Mouse (Mus musculus) embryonic fibroblast, embryonic 13.5 days (primary cell): Measurements from ENCODE around the gene Eva1b.

ENCODE experiments used
- CTCF ChIP-seq: IDR thresholded peaks from 2 replicates; pipeline ENCODE4 v1.5.1; 2011; ENCODE audit warnings: mild to moderate bottlenecking, control low read depth, low read length, moderate library complexity, borderline replicate concordance; ENCODE audit not compliant: insufficient read depth
- POLR2A ChIP-seq: IDR thresholded peaks from 2 replicates; pipeline ENCODE4 v1.6.1; 2011; ENCODE audit warnings: low read depth, mild to moderate bottlenecking, control low read depth, low read length, moderate library complexity

GRCm38 (mm10) chr4:126162544-126163066 lies 15.1 kb downstream of the Eva1b start:
- no peak for TF ChIP-seq CTCF
- peak; percentile 84 for TF ChIP-seq POLR2A
